In the genomic region with DNA sequence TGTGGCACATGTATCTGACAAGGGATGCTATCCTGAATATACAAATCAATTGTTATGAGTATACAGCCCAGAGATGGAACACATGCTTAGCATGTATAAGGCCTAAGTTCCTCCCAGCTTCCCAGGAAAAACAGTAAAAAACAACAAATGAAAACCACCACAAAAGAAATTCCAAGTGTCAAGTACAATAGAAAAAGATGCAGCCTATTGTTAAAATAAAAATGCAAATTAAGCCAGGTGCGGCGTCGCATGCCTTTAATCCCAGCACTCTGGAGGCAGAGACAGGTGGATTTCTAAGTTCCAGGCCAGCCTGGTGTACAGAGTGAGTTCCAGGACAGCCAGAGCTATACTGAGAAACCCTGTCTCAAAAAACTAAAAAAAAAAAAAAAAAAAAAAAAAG, we compare ENCODE assay signal across 22 mouse cellular contexts. TPM values are rescaled to one million over a fixed set of nuclear protein-coding genes. Genes with fewer than 3 reads are reported as not detected.
DNase-seq lines count a peak whose midpoint lies in the region; ATAC-seq and TF ChIP-seq lines count a peak whose summit lies in the region.
"Had no signal": no experiment of that assay in that cellular context is flagged by ENCODE, and none has a peak within 500 bp of the region (broad histone marks: within the 10 kb centered on the region; RNA-seq: fewer than 3 reads in every experiment).

No protein-coding gene starts in this region.

- 68% methylated on average over 3 of the region's 3 CpGs for WGBS in kidney, embryonic 16.5 days
- 93% methylated on average over 3 of the region's 3 CpGs for WGBS in thymus, adult 2 months

- no peak for TF ChIP-seq CTCF in thymus, adult 2 months (IDR thresholded peaks at IDR 0.05; ENCODE audit: borderline replicate concordance, control insufficient read depth, extremely low read depth, insufficient read depth, low read length, poor library complexity)

- peaks cover 70% of the 10 kb centered on the region for H3K4me1 ChIP-seq in kidney, embryonic 16.5 days (ENCODE audit: insufficient read depth, low read length)
- peaks cover 36% of the 10 kb centered on the region for H3K4me1 ChIP-seq in thymus, adult 2 months (replicated peaks; ENCODE audit: control insufficient read depth, insufficient read depth, low read length)

- no peak overlapping the region for H3K4me3 ChIP-seq in kidney, embryonic 16.5 days (ENCODE audit: low read length)
- no peak overlapping the region for H3K4me3 ChIP-seq in thymus, adult 2 months (ENCODE audit: control insufficient read depth, insufficient read depth, low read length)
- H3K4me3 ChIP-seq: forebrain, embryonic 10.5 days; forebrain, embryonic 13.5 days; gastrocnemius, adult 2 months; hindbrain, embryonic 12.5 days; hindbrain, embryonic 15.5 days had no signal

- TF ChIP-seq POLR2A in thymus, adult 2 months (IDR thresholded peaks at IDR 0.05; ENCODE audit: control insufficient read depth, extremely low read depth, insufficient read depth, low read length, poor library complexity), result no peak

- H3K36me3 ChIP-seq in kidney, embryonic 16.5 days (ENCODE audit: insufficient read depth, low read length), result no peaks in the 10 kb centered on the region
- H3K36me3 ChIP-seq in thymus, adult 2 months (ENCODE audit: control insufficient read depth, insufficient read depth, low read length), result no peaks in the 10 kb centered on the region
- H3K36me3 ChIP-seq: forebrain, embryonic 10.5 days; hindbrain, embryonic 12.5 days; hindbrain, embryonic 15.5 days had no signal

- H3K27me3 ChIP-seq in kidney, embryonic 16.5 days (ENCODE audit: insufficient read depth, low read length), result no peaks in the 10 kb centered on the region
- H3K27me3 ChIP-seq in thymus, adult 2 months (ENCODE audit: control insufficient read depth, insufficient read depth, low read length), result no peaks in the 10 kb centered on the region
- H3K27me3 ChIP-seq: CH12.LX; forebrain, embryonic 13.5 days; hindbrain, embryonic 12.5 days; hindbrain, embryonic 15.5 days had no signal

- H3K27ac ChIP-seq in kidney, embryonic 16.5 days (ENCODE audit: low read length), result peak overlapping the region; percentile 90
- peak overlapping the region; percentile 53; the same call in 1 of the 2 replicates for H3K27ac ChIP-seq in thymus, adult 2 months (ENCODE audit: control insufficient read depth, insufficient read depth, low read length)
- H3K27ac ChIP-seq: forebrain, embryonic 13.5 days; gastrocnemius, adult 2 months; hindbrain, embryonic 12.5 days; hindbrain, embryonic 15.5 days had no signal

- H3K9ac ChIP-seq in kidney, embryonic 16.5 days (replicated peaks; ENCODE audit: low read length), result no peak overlapping the region
- H3K9ac ChIP-seq: forebrain, embryonic 13.5 days; forebrain, postnatal 0 days; hindbrain, embryonic 12.5 days; hindbrain, embryonic 15.5 days had no signal

- no peak for ATAC-seq in kidney, embryonic 16.5 days (ENCODE audit: low FRiP score, low TSS enrichment)
- ATAC-seq: forebrain, embryonic 13.5 days; forebrain, postnatal 0 days had no signal

- H3K4me2 ChIP-seq in kidney, embryonic 16.5 days (replicated peaks; ENCODE audit: low read depth, low read length), result no peak overlapping the region
- H3K4me2 ChIP-seq: forebrain, embryonic 13.5 days; heart, embryonic 11.5 days; hindbrain, embryonic 12.5 days; hindbrain, embryonic 15.5 days had no signal

- no peak for DNase-seq in kidney, postnatal 4 days
- no peak for DNase-seq in thymus, adult 2 months
- no peak for DNase-seq in thymus, postnatal 25 days
- DNase-seq in ZHBTc4 (ENCODE audit: low read depth, low spot score), result peak; percentile 80
- no peak for DNase-seq in natural killer cell, adult 2 months (ENCODE audit: low spot score in 2 of 2)
- DNase-seq in cerebellum, adult 9-10 months, result no peak
- DNase-seq: adrenal gland, adult 2 months; adrenal gland, postnatal 14 days; B cell, adult 2 months; cerebellum, adult 11 months; cerebellum, adult 2 months; cerebellum, postnatal 10 days; forebrain, postnatal 0 days; gastrocnemius, adult 2 months; gastrocnemius, postnatal 14 days had no signal

- H3K9me3 ChIP-seq in kidney, embryonic 16.5 days (ENCODE audit: low read length), result no peaks in the 10 kb centered on the region
- H3K9me3 ChIP-seq: forebrain, embryonic 10.5 days; forebrain, embryonic 13.5 days; hindbrain, embryonic 12.5 days; hindbrain, embryonic 15.5 days had no signal

RNA-seq across cellular contexts. Expression of gene Tbc1d14, which starts 36.2 kb away (rescaled TPM):
- polyA plus RNA-seq in kidney, embryonic 16.5 days (2015; fragmentation: Nextera tagmentation; extraction: Ambion mirVana), result 53.9 and 54.8 TPM in 2 replicates
- 42.4 and 48.6 TPM in 2 replicates for polyA plus RNA-seq in thymus, adult 2 months (2012; rRNA removed)
